Mouse (Mus musculus): ENCODE results near the gene Osgep. TPM values are rescaled to one million over a fixed set of nuclear protein-coding genes. Genes with fewer than 3 reads are reported as not detected.
"Not testable (repeated sequence)": the region's sequence is repeated elsewhere in the genome, so short reads cannot be mapped to it uniquely, and the experiment has no call there.

Gene Osgep
- polyA plus RNA-seq (2015; fragmentation: Nextera tagmentation; extraction: Ambion mirVana) = 64.9 and 66.3 TPM in 2 replicates

GRCm38 (mm10) chr14:50924281-50925064, at the start of gene Osgep, which contains the start of gene Apex1:
Gene Osgep, minus strand, starts transcription at chr14:50924893.
Gene Apex1, plus strand, starts transcription at chr14:50924968.
- no peaks in the 10 kb centered on the region for H3K27me3 ChIP-seq
- peak within 1 kb of the TSS; percentile 98 for H3K4me2 ChIP-seq
- H3K4me1 ChIP-seq (replicated peaks) = peaks cover 48% of the 10 kb centered on the region
- WGBS (ENCODE audit: insufficient replicate concordance) = under 1% methylated on average over 57 of the region's 57 CpGs
- peak within 1 kb of the TSS; percentile 85 for H3K9ac ChIP-seq
- DNase-seq (peak; percentile 96), ATAC-seq (ENCODE audit: low read depth) (peak; percentile 90)
- H3K36me3 ChIP-seq = peaks cover 40% of the 10 kb centered on the region
- peak within 1 kb of the TSS; percentile 88 for H3K27ac ChIP-seq
- H3K4me3 ChIP-seq (replicated peaks) = peak within 1 kb of the TSS; percentile 78
- H3K9me3 ChIP-seq (replicated peaks) = no peaks in the 10 kb centered on the region

DNA sequence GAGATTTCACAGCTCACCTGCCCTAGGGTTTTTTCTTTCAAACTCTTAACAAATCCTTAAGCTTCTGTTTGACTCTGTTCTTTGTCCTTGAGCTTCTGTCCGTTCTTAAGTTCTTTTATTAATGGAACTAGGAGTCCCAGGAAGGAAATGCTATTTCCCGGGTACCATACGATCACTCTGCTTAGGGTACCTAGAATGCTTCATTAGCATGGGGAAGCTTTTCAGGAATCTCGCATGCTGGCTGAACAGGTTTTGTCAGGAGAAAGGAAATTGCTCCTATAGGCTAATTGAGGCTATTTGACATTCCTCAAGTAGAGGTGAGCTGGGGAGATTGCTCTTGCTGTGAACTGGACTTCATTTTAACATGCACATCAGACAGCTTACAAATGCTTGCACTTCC, 49.0 kb upstream of the Osgep start:
- H3K9me3 ChIP-seq (replicated peaks) = no peaks in the 10 kb centered on the region
- ATAC-seq (ENCODE audit: low read depth) (no peak), DNase-seq (no peak)
- H3K4me2 ChIP-seq = no peak overlapping the region
- no peak overlapping the region for H3K27ac ChIP-seq
- no peaks in the 10 kb centered on the region for H3K36me3 ChIP-seq
- H3K4me1 ChIP-seq (replicated peaks) = peaks cover 13% of the 10 kb centered on the region
- H3K9ac ChIP-seq = no peak overlapping the region
- no peaks in the 10 kb centered on the region for H3K27me3 ChIP-seq
- 55% methylated on average over 4 of the region's 4 CpGs for WGBS (ENCODE audit: insufficient replicate concordance)
- no peak overlapping the region for H3K4me3 ChIP-seq (replicated peaks)

DNA sequence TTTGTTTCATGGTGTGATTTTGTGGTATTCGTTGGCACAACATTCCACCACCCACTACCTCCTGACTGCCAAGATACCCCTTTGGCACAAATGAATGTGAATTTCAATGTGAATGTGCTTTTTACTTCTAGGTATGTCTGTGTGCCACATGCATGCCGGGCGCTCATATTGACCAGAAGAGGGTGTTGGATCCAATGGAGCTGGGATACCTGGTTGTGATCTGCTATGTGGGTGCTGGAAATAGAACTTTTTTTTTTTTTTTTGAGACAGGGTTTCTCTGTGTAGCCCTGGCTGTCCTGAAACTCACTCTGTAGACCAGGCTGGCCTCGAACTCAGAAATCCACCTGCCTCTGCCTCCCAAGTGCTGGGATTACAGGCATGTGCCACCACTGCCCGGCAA, 48.4 kb upstream of the Osgep start:
- not testable (repeated sequence) for H3K4me3 ChIP-seq (replicated peaks); DNase-seq; H3K27me3 ChIP-seq; H3K9ac ChIP-seq; H3K4me2 ChIP-seq; H3K9me3 ChIP-seq (replicated peaks); H3K36me3 ChIP-seq; H3K27ac ChIP-seq; ATAC-seq (ENCODE audit: low read depth)
- 72% methylated on average over 5 of the region's 5 CpGs for WGBS (ENCODE audit: insufficient replicate concordance)
- peaks cover 13% of the 10 kb centered on the region for H3K4me1 ChIP-seq (replicated peaks)

DNA sequence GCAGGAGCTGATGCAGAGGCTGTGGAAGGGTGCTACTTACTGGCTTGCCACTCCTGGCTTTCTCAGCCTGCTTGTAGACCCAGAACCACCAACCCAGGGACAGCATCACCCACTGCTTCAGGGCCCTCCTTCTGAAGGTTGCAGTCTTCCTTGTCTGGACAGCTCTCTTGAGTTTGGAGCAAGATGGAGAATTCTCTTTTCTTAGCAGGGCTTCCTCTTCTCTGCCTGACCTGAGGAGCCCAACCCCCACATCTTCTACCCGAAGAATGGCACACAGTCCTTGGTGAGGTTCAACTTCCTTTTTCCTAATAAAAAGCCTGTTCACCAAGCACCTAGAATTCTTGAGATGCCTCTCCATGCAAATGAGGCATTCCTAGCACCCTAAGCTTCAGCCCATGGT, 46.1 kb upstream of the Osgep start:
- H3K4me1 ChIP-seq (replicated peaks) = peaks cover 13% of the 10 kb centered on the region
- H3K4me2 ChIP-seq = no peak overlapping the region
- H3K4me3 ChIP-seq (replicated peaks) = no peak overlapping the region
- 13% methylated on average over 1 of the region's 1 CpGs for WGBS (ENCODE audit: insufficient replicate concordance)
- DNase-seq (no peak), ATAC-seq (ENCODE audit: low read depth) (no peak)
- H3K27ac ChIP-seq = no peak overlapping the region
- H3K27me3 ChIP-seq = no peaks in the 10 kb centered on the region
- H3K9me3 ChIP-seq (replicated peaks) = no peaks in the 10 kb centered on the region
- no peaks in the 10 kb centered on the region for H3K36me3 ChIP-seq
- H3K9ac ChIP-seq = no peak overlapping the region

GRCm38 (mm10) chr14:50969558-50970544, 45.2 kb upstream of the Osgep start:
- no peaks in the 10 kb centered on the region for H3K9me3 ChIP-seq (replicated peaks)
- peak overlapping the region; percentile 17; the same call in 1 of the 2 replicates for H3K4me2 ChIP-seq
- H3K27ac ChIP-seq = no peak overlapping the region
- H3K36me3 ChIP-seq = no peaks in the 10 kb centered on the region
- no peak for DNase-seq
- H3K27me3 ChIP-seq = no peaks in the 10 kb centered on the region
- H3K9ac ChIP-seq = no peak overlapping the region
- H3K4me1 ChIP-seq (replicated peaks) = peaks cover 13% of the 10 kb centered on the region
- H3K4me3 ChIP-seq (replicated peaks) = no peak overlapping the region
- no peak for ATAC-seq (ENCODE audit: low read depth)
- 27% methylated on average over 12 of the region's 12 CpGs for WGBS (ENCODE audit: insufficient replicate concordance)

DNA sequence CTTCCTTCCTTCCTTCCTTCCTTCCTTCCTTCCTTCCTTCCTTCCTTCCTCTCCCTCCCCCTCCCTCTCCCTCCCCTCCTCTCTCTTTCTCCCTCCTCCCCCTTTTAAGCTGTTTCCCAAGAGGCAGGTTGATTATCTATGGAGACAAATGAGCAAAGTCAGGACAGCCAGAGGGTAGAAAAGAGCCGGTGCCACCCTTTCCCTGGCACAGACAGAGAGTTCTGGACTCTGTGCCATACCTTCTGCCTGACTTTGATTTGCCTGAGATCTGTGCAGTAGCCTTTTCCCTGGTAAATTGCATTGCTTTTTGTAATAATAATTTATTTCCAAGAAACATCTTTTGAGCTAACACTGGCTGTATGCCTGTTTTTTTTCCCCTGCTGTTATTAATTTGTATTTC, 44.3 kb upstream of the Osgep start:
- H3K27ac ChIP-seq = no peak overlapping the region
- H3K4me1 ChIP-seq (replicated peaks) = peaks cover 10% of the 10 kb centered on the region
- H3K4me2 ChIP-seq = no peak overlapping the region
- no peak overlapping the region for H3K9ac ChIP-seq
- ATAC-seq (ENCODE audit: low read depth) (no peak), DNase-seq (no peak)
- H3K9me3 ChIP-seq (replicated peaks) = no peaks in the 10 kb centered on the region
- H3K4me3 ChIP-seq (replicated peaks) = no peak overlapping the region
- H3K36me3 ChIP-seq = peaks cover 7% of the 10 kb centered on the region; the same call in 1 of the 2 replicates
- WGBS (ENCODE audit: insufficient replicate concordance) = 41% methylated on average over 1 of the region's 1 CpGs
- no peaks in the 10 kb centered on the region for H3K27me3 ChIP-seq

DNA sequence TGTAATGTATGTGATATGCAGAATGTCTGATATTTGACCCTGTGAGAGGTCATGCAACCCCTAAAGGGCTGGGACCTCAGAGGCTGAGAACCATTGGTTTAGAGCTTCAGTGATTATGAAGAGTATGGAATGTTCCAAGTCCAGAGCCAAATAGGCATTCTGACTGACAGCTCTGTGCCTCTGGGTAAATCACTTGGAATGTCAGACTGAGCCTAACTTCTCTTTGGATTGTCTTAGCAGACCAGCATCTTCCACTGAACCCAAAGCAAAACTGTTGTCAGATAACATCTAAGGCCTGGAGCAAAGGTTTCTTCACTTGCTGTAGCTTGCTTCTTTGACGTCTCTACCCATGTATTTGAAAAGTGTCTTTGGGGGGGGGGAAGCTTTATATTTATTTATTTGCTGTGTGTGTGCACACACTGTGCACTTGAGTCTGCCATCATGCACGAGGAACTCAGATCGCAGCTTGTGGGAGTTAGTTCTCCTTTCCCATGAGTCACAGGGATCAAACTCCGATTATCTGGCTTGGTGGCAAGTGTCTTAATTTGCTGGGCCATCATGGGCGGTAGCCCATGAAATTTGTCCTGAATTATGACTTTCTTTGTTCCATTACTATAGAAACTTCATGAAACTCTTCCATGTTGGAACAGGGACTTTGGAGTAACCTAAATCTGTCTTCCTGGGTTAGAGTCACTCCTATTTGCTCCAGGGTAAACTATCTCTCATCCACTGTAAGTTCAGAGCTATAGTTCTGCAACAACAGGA, 43.7 kb upstream of the Osgep start:
- no peak for ATAC-seq (ENCODE audit: low read depth)
- WGBS (ENCODE audit: insufficient replicate concordance) = 58% methylated on average over 5 of the region's 5 CpGs

GRCm38 (mm10) chr14:50958289-50958995, 33.7 kb upstream of the Osgep start:
- not testable (repeated sequence) for H3K9me3 ChIP-seq (replicated peaks); H3K4me3 ChIP-seq (replicated peaks); DNase-seq; H3K36me3 ChIP-seq; H3K27me3 ChIP-seq
- Histone ChIP-seq H3K27ac (peak overlapping the region; percentile 83), H3K9ac (peak overlapping the region; percentile 33), H3K4me1 (replicated peaks) (peaks cover 35% of the 10 kb centered on the region), H3K4me2 (peak overlapping the region; percentile 42)
- 34% methylated on average over 5 of the region's 5 CpGs for WGBS (ENCODE audit: insufficient replicate concordance)
- peak; percentile 77 for ATAC-seq (ENCODE audit: low read depth)

More for the DNA sequence above, 43.7 kb upstream of the Osgep start:
- Histone ChIP-seq H3K27ac (no peak overlapping the region), H3K4me1 (replicated peaks) (peaks cover 10% of the 10 kb centered on the region), H3K9ac (no peak overlapping the region), H3K9me3 (replicated peaks) (no peaks in the 10 kb centered on the region), H3K27me3 (no peaks in the 10 kb centered on the region), H3K4me3 (replicated peaks) (no peak overlapping the region), H3K4me2 (no peak overlapping the region), H3K36me3 (peaks cover 7% of the 10 kb centered on the region; the same call in 1 of the 2 replicates)
- no peak for DNase-seq

DNA sequence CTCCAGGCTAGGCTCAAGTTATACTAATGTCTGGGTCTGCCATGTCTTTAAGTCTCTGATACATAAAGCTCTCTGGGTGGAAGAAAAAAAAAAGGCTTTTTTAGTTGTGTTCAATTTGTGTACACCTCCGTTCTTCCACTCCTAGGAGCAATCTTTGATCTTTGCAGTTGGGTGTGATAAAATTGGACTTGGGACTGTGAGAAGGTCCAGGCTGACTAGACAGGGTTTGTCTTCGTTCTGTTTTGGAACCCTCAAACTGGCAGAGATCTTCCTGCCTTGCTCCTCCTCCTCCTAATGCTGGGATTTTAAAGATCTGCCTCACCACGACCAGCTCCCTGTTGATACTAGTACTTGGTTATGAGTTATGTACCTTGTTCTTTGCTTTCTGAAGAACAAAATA, 32.5 kb upstream of the Osgep start:
- peak overlapping the region; percentile 65 for H3K9ac ChIP-seq
- not testable (repeated sequence) for ATAC-seq (ENCODE audit: low read depth); H3K36me3 ChIP-seq; H3K9me3 ChIP-seq (replicated peaks); H3K27me3 ChIP-seq; DNase-seq
- H3K4me3 ChIP-seq (replicated peaks) = peak overlapping the region; percentile 54
- peaks cover 35% of the 10 kb centered on the region for H3K4me1 ChIP-seq (replicated peaks)
- H3K4me2 ChIP-seq = peak overlapping the region; percentile 67
- WGBS (ENCODE audit: insufficient replicate concordance) = 30% methylated on average over 3 of the region's 3 CpGs
- H3K27ac ChIP-seq = peak overlapping the region; percentile 83

DNA sequence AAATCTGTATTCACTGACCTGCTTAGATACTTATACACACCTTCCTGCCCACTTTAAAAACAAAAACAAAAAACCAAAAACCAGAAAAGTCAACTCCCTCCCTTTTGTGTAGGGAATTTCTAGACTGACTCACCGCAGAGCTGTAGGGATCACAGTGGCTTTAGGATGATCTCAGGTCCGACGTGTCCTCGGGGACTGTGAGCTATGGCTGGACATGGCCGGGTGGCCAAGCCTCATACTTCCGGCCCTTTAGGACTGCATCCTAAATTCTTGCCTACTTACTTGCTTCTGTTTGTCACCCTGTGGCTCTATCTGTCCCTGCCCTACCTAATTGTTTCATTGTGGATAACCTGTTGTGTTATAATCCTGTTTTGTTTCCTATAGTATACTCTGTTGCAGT, 32.0 kb upstream of the Osgep start:
- 80% methylated on average over 6 of the region's 6 CpGs for WGBS (ENCODE audit: insufficient replicate concordance)
- peak overlapping the region; percentile 67 for H3K4me2 ChIP-seq
- DNase-seq; H3K36me3 ChIP-seq; H3K9me3 ChIP-seq (replicated peaks); ATAC-seq (ENCODE audit: low read depth); H3K27me3 ChIP-seq: not testable (repeated sequence)
- H3K4me1 ChIP-seq (replicated peaks) = peaks cover 35% of the 10 kb centered on the region
- peak overlapping the region; percentile 54 for H3K4me3 ChIP-seq (replicated peaks)
- peak overlapping the region; percentile 65 for H3K9ac ChIP-seq
- peak overlapping the region; percentile 83 for H3K27ac ChIP-seq

All from liver, embryonic 13.5 days (tissue).